Mouse (Mus musculus) fibroblast of lung, adult 2 months (primary cell): ENCODE results near the gene Kpna6.
"Not testable (repeated sequence)": the region's sequence is repeated elsewhere in the genome, so short reads cannot be mapped to it uniquely, and the experiment has no call there.

Experiments
- DNase-seq: peaks from one replicate; pipeline ENCODE4 v3.0.0-alpha.2; 2011; ENCODE audit warnings: low read depth

Gene Kpna6

GRCm38 (mm10) chr4:129672083-129672877 lies at the start of gene Kpna6:
Kpna6 (minus strand) TSS chr4:129672767.
- peak; percentile 86 for DNase-seq

GRCm38 (mm10) chr4:129716310-129716709 lies 43.7 kb upstream of the Kpna6 start:
- DNase-seq: no peak

- no peak for DNase-seq
These were observed 37.0 kb upstream of the Kpna6 start for GRCm38 (mm10) chr4:129709486-129710129.

- no peak for DNase-seq
These were observed 34.2 kb upstream of the Kpna6 start for GRCm38 (mm10) chr4:129706750-129707149.

GRCm38 (mm10) chr4:129702454-129702853 lies 29.9 kb upstream of the Kpna6 start:
- DNase-seq: peak; percentile 24

- DNase-seq: peak; percentile 48
These were observed 29.2 kb upstream of the Kpna6 start for GRCm38 (mm10) chr4:129701503-129702377.

GRCm38 (mm10) chr4:129700661-129701060 lies 28.1 kb upstream of the Kpna6 start:
- not testable (repeated sequence) for DNase-seq

- no peak for DNase-seq
These were observed 27.6 kb upstream of the Kpna6 start for GRCm38 (mm10) chr4:129700216-129700615.

- DNase-seq: no peak
These were observed 24.6 kb upstream of the Kpna6 start for GRCm38 (mm10) chr4:129697191-129697590.

- DNase-seq: peak; percentile 51
These were observed 23.8 kb upstream of the Kpna6 start, which contains the start of gene Tmem39b for GRCm38 (mm10) chr4:129696158-129696985. Tmem39b (minus strand) TSS chr4:129696838.

GRCm38 (mm10) chr4:129695815-129696157 lies 23.2 kb upstream of the Kpna6 start:
- no peak for DNase-seq

- no peak for DNase-seq
These were observed 12.0 kb upstream of the Kpna6 start for GRCm38 (mm10) chr4:129684531-129684930.

- no peak for DNase-seq
These were observed 11.4 kb upstream of the Kpna6 start for GRCm38 (mm10) chr4:129683901-129684493.

- no peak for DNase-seq
These were observed 9.3 kb upstream of the Kpna6 start for GRCm38 (mm10) chr4:129681837-129682236.

- no peak for DNase-seq
These were observed 397 bp upstream of the Kpna6 start for GRCm38 (mm10) chr4:129672878-129673449.

GRCm38 (mm10) chr4:129671491-129672082 lies 980 bp downstream of the Kpna6 start:
- DNase-seq: peak; percentile 28

GRCm38 (mm10) chr4:129662255-129662813 lies 10.2 kb downstream of the Kpna6 start:
- no peak for DNase-seq

- no peak for DNase-seq
These were observed 11.0 kb downstream of the Kpna6 start for GRCm38 (mm10) chr4:129661584-129661983.

- DNase-seq: no peak
These were observed 17.8 kb downstream of the Kpna6 start for GRCm38 (mm10) chr4:129654770-129655169.

GRCm38 (mm10) chr4:129650359-129650758 lies 22.2 kb downstream of the Kpna6 start:
- DNase-seq: no peak
